Mouse (Mus musculus): ENCODE measurements around the gene Top3b. TPM values are rescaled to one million over a fixed set of nuclear protein-coding genes. Genes with fewer than 3 reads are reported as not detected.

Gene Top3b
- 49.2 and 49.8 TPM in 2 replicates for polyA plus RNA-seq (2015; fragmentation: Nextera tagmentation; extraction: Ambion mirVana)

DNA sequence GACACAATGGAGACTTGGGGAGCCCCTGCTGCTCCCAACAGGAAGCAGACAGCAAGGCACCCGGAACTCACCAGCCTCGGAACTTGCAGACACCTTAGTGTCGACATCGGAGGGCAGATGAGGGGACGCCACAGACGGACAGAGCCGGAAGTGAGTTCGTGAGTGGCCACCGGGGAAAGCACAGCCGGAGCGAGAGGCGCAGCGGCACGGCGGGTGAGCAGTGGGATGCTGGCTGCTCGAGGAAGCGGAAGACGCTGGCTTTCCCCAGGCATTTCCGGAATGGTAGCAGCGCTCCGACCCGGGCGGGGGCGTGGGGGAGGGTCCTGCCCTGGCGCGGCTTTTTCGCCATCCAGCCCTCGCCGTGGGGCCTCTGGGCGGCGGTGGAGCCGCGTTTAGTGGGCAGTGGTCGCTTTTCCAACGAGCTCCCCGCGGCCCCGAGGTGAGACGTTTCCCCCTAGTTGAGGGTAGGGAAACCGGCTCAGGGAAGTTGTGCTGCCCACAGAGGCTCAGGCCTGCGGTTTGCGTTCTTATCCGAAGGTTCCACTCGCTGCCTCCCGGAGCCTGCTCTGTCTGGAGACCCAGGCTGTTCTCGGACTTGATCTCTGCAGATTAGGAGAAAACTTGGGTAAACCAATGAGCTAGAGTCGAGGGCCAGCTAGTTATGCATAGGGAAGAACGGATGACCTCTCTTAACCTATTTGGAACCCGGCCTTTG, at the start of gene Top3b, which contains the start of gene Vpreb1:
Top3b (plus strand) TSS at position 120 of the 715 bp plus-strand sequence.
Vpreb1 (minus strand) TSS at position 227 of the 715 bp plus-strand sequence.
- WGBS = 0% methylated on average over 49 of the region's 49 CpGs
- Histone ChIP-seq H3K27me3 (replicated peaks; ENCODE audit: control insufficient read depth, insufficient read depth, low read length) (no peaks in the 10 kb centered on the region), H3K4me2 (ENCODE audit: low read depth, low read length) (peak within 1 kb of the TSS; percentile 54), H3K9ac (ENCODE audit: low read depth, low read length) (peak within 1 kb of the TSS; percentile 95), H3K36me3 (ENCODE audit: control insufficient read depth, insufficient read depth, low read length) (peaks cover under 1% of the 10 kb centered on the region), H3K27ac (ENCODE audit: low read length) (peak within 1 kb of the TSS; percentile 98), H3K9me3 (ENCODE audit: control insufficient read depth, low read length) (no peaks in the 10 kb centered on the region), H3K4me1 (ENCODE audit: control insufficient read depth, insufficient read depth, low read length) (peaks cover 3% of the 10 kb centered on the region; the same call in 1 of the 2 replicates), H3K4me3 (ENCODE audit: low read length) (peak within 1 kb of the TSS; percentile 81)
- peak; percentile 97 for ATAC-seq

DNA sequence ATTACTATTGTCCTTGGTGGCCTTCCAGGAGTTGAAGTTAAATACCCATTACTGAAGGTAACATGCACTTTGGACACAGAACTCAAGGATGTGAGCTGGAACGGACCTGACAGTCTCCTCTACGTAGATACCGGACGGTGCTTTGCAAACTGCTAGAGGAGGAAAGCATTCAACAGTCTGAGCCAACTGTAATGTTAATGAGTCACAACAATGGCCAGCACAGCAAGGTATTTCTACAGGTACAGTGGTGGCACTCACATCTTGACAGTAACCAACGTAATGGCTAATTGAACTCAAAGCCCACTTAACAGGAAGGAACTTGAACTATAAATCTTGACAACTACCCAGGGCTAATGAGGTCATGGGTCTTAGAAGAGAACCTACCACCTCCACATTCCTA, 45.1 kb upstream of the Top3b start:
- Histone ChIP-seq H3K9ac (ENCODE audit: low read depth, low read length) (no peak overlapping the region), H3K4me3 (ENCODE audit: low read length) (no peak overlapping the region), H3K9me3 (ENCODE audit: control insufficient read depth, low read length) (no peaks in the 10 kb centered on the region), H3K4me1 (ENCODE audit: control insufficient read depth, insufficient read depth, low read length) (peaks cover 5% of the 10 kb centered on the region; the same call in 1 of the 2 replicates), H3K36me3 (ENCODE audit: control insufficient read depth, insufficient read depth, low read length) (no peaks in the 10 kb centered on the region), H3K27me3 (replicated peaks; ENCODE audit: control insufficient read depth, insufficient read depth, low read length) (no peaks in the 10 kb centered on the region), H3K27ac (ENCODE audit: low read length) (no peak overlapping the region), H3K4me2 (ENCODE audit: low read depth, low read length) (no peak overlapping the region)
- no peak for ATAC-seq
- 56% methylated on average over 5 of the region's 5 CpGs for WGBS

GRCm38 (mm10) chr16:16826223-16826622, 44.3 kb upstream of the Top3b start:
- WGBS = 85% methylated on average over 2 of the region's 2 CpGs
- no peaks in the 10 kb centered on the region for H3K9me3 ChIP-seq (ENCODE audit: control insufficient read depth, low read length)
- H3K27me3 ChIP-seq (replicated peaks; ENCODE audit: control insufficient read depth, insufficient read depth, low read length) = no peaks in the 10 kb centered on the region

GRCm38 (mm10) chr16:16828757-16829615, 41.5 kb upstream of the Top3b start, which contains the start of gene Spag6l:
TSS of gene Spag6l (minus strand) at chr16:16829456.
- peak within 1 kb of the TSS; percentile 54; the same call in 1 of the 2 replicates for H3K9ac ChIP-seq (ENCODE audit: low read depth, low read length)
- 5% methylated on average over 33 of the region's 33 CpGs for WGBS
- H3K4me2 ChIP-seq (ENCODE audit: low read depth, low read length) = peak within 1 kb of the TSS; percentile 87
- no peaks in the 10 kb centered on the region for H3K9me3 ChIP-seq (ENCODE audit: control insufficient read depth, low read length)
- H3K27ac ChIP-seq (ENCODE audit: low read length) = no peak within 1 kb of the TSS
- peak within 1 kb of the TSS; percentile 54 for H3K4me3 ChIP-seq (ENCODE audit: low read length)
- H3K4me1 ChIP-seq (ENCODE audit: control insufficient read depth, insufficient read depth, low read length) = peaks cover 5% of the 10 kb centered on the region; the same call in 1 of the 2 replicates
- H3K36me3 ChIP-seq (ENCODE audit: control insufficient read depth, insufficient read depth, low read length) = no peaks in the 10 kb centered on the region
- no peaks in the 10 kb centered on the region for H3K27me3 ChIP-seq (replicated peaks; ENCODE audit: control insufficient read depth, insufficient read depth, low read length)
- peak; percentile 87 for ATAC-seq

More at GRCm38 (mm10) chr16:16826223-16826622, 44.3 kb upstream of the Top3b start:
- Histone ChIP-seq H3K4me1 (ENCODE audit: control insufficient read depth, insufficient read depth, low read length) (peaks cover 5% of the 10 kb centered on the region; the same call in 1 of the 2 replicates), H3K36me3 (ENCODE audit: control insufficient read depth, insufficient read depth, low read length) (no peaks in the 10 kb centered on the region), H3K27ac (ENCODE audit: low read length) (no peak overlapping the region), H3K4me2 (ENCODE audit: low read depth, low read length) (no peak overlapping the region), H3K9ac (ENCODE audit: low read depth, low read length) (no peak overlapping the region), H3K4me3 (ENCODE audit: low read length) (no peak overlapping the region)
- no peak for ATAC-seq

GRCm38 (mm10) chr16:16829671-16830070, 40.9 kb upstream of the Top3b start:
- no peaks in the 10 kb centered on the region for H3K9me3 ChIP-seq (ENCODE audit: control insufficient read depth, low read length)
- no peak for ATAC-seq
- 84% methylated on average over 3 of the region's 3 CpGs for WGBS
- no peaks in the 10 kb centered on the region for H3K36me3 ChIP-seq (ENCODE audit: control insufficient read depth, insufficient read depth, low read length)
- H3K27ac ChIP-seq (ENCODE audit: low read length) = no peak overlapping the region
- no peak overlapping the region for H3K4me2 ChIP-seq (ENCODE audit: low read depth, low read length)
- no peaks in the 10 kb centered on the region for H3K27me3 ChIP-seq (replicated peaks; ENCODE audit: control insufficient read depth, insufficient read depth, low read length)
- H3K4me3 ChIP-seq (ENCODE audit: low read length) = peak overlapping the region; percentile 54; the same call in 1 of the 2 replicates
- no peak overlapping the region for H3K9ac ChIP-seq (ENCODE audit: low read depth, low read length)
- peaks cover 5% of the 10 kb centered on the region; the same call in 1 of the 2 replicates for H3K4me1 ChIP-seq (ENCODE audit: control insufficient read depth, insufficient read depth, low read length)

GRCm38 (mm10) chr16:16849196-16849595, 21.3 kb upstream of the Top3b start:
- Histone ChIP-seq H3K9me3 (ENCODE audit: control insufficient read depth, low read length) (no peaks in the 10 kb centered on the region), H3K27me3 (replicated peaks; ENCODE audit: control insufficient read depth, insufficient read depth, low read length) (no peaks in the 10 kb centered on the region), H3K9ac (ENCODE audit: low read depth, low read length) (no peak overlapping the region), H3K4me2 (ENCODE audit: low read depth, low read length) (no peak overlapping the region), H3K4me3 (ENCODE audit: low read length) (no peak overlapping the region), H3K36me3 (ENCODE audit: control insufficient read depth, insufficient read depth, low read length) (no peaks in the 10 kb centered on the region), H3K4me1 (ENCODE audit: control insufficient read depth, insufficient read depth, low read length) (no peaks in the 10 kb centered on the region), H3K27ac (ENCODE audit: low read length) (no peak overlapping the region)
- ATAC-seq = no peak

- H3K36me3 ChIP-seq (ENCODE audit: control insufficient read depth, insufficient read depth, low read length) = no peaks in the 10 kb centered on the region
- H3K9me3 ChIP-seq (ENCODE audit: control insufficient read depth, low read length) = no peaks in the 10 kb centered on the region
- no peak for ATAC-seq
- no peak overlapping the region for H3K27ac ChIP-seq (ENCODE audit: low read length)
- H3K27me3 ChIP-seq (replicated peaks; ENCODE audit: control insufficient read depth, insufficient read depth, low read length) = no peaks in the 10 kb centered on the region
- H3K4me1 ChIP-seq (ENCODE audit: control insufficient read depth, insufficient read depth, low read length) = no peaks in the 10 kb centered on the region
- H3K9ac ChIP-seq (ENCODE audit: low read depth, low read length) = no peak overlapping the region
- H3K4me2 ChIP-seq (ENCODE audit: low read depth, low read length) = no peak overlapping the region
- no peak overlapping the region for H3K4me3 ChIP-seq (ENCODE audit: low read length)
- WGBS = 86% methylated on average over 3 of the region's 3 CpGs
Observed at GRCm38 (mm10) chr16:16852411-16852810, 18.1 kb upstream of the Top3b start.

DNA sequence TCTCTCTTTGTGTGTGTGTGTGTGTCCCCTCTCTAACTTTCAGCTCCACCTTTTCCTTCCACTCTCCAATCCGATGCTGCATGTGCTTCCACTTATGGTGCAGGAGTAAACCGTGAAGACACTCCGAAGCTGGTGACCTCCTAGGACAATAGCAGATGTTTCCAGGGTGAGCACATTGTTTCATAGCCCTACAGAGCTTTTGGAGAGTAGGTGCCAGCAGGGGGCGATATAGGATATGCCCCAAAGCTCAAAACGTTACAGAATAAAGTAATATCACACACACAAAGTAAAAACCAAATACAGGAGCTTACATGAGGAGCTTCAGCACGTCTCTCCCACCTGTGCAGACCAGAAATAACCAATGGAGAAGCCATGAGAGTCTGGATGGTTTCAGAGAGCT, 15.7 kb upstream of the Top3b start:
- WGBS = 28% methylated on average over 6 of the region's 6 CpGs
- H3K27ac ChIP-seq (ENCODE audit: low read length) = no peak overlapping the region
- no peaks in the 10 kb centered on the region for H3K27me3 ChIP-seq (replicated peaks; ENCODE audit: control insufficient read depth, insufficient read depth, low read length)
- H3K9ac ChIP-seq (ENCODE audit: low read depth, low read length) = no peak overlapping the region
- no peak overlapping the region for H3K4me2 ChIP-seq (ENCODE audit: low read depth, low read length)
- H3K4me1 ChIP-seq (ENCODE audit: control insufficient read depth, insufficient read depth, low read length) = no peaks in the 10 kb centered on the region
- no peak for ATAC-seq
- H3K36me3 ChIP-seq (ENCODE audit: control insufficient read depth, insufficient read depth, low read length) = no peaks in the 10 kb centered on the region
- no peaks in the 10 kb centered on the region for H3K9me3 ChIP-seq (ENCODE audit: control insufficient read depth, low read length)
- H3K4me3 ChIP-seq (ENCODE audit: low read length) = no peak overlapping the region

DNA sequence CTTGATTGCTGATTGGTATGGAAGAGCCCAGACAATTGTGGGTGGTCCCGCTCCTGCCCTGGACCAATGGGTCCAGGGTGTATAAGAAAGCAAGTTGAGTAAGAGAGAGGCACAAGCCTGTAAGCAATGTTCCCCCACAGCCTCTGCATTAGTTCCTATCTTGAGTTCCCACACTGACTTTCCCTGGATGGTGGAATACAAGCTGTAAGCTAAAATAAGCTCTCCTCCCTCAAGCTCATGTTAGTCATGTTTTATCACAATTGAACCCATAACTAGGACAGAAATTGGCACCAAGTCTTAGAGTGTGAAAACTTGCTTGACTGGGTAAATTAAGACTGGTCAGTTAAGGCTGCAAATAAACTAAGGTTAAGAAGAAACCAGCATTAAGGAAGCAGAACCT, 15.0 kb upstream of the Top3b start:
- no peak overlapping the region for H3K9ac ChIP-seq (ENCODE audit: low read depth, low read length)
- H3K4me2 ChIP-seq (ENCODE audit: low read depth, low read length) = no peak overlapping the region
- H3K9me3 ChIP-seq (ENCODE audit: control insufficient read depth, low read length) = no peaks in the 10 kb centered on the region
- no peak for ATAC-seq
- H3K27me3 ChIP-seq (replicated peaks; ENCODE audit: control insufficient read depth, insufficient read depth, low read length) = no peaks in the 10 kb centered on the region
- 93% methylated on average over 1 of the region's 1 CpGs for WGBS
- no peak overlapping the region for H3K27ac ChIP-seq (ENCODE audit: low read length)
- H3K4me3 ChIP-seq (ENCODE audit: low read length) = no peak overlapping the region
- no peaks in the 10 kb centered on the region for H3K4me1 ChIP-seq (ENCODE audit: control insufficient read depth, insufficient read depth, low read length)
- no peaks in the 10 kb centered on the region for H3K36me3 ChIP-seq (ENCODE audit: control insufficient read depth, insufficient read depth, low read length)

Measured in intestine, embryonic 16.5 days (tissue).